Mouse (Mus musculus) forebrain, embryonic 16.5 days (tissue): ENCODE results near the gene Clrn2. TPM values are rescaled to one million over a fixed set of nuclear protein-coding genes. Genes with fewer than 3 reads are reported as not detected.

Experiments used
- ATAC-seq: fragments of 200-750 bp; cut with Nextera tagmentation; 2 replicates; pipeline ENCODE4 v1.8.0; 2017; ENCODE audit warnings: mild to moderate bottlenecking, moderate library complexity
- H3K27ac ChIP-seq: fragments of 300-500 bp; sonication (generic); 2 replicates; pipeline ENCODE4 v1.5.1; 2014; ENCODE audit warnings: low read length, control low read depth
- H3K27me3 ChIP-seq: fragments of 300-500 bp; sonication (generic); replicated peaks from 2 replicates; pipeline ENCODE4 v1.6.1; 2014; ENCODE audit warnings: low read length; ENCODE audit not compliant: control insufficient read depth, insufficient read depth
- H3K36me3 ChIP-seq: fragments of 300-500 bp; sonication (generic); 2 replicates; pipeline ENCODE4 v1.6.1; 2014; ENCODE audit not compliant: control insufficient read depth, insufficient read depth
- H3K4me1 ChIP-seq: fragments of 300-500 bp; sonication (generic); replicated peaks from 2 replicates; pipeline ENCODE4 v1.6.1; 2014; ENCODE audit warnings: low read length; ENCODE audit not compliant: control insufficient read depth, insufficient read depth
- H3K4me2 ChIP-seq: fragments of 300-500 bp; sonication (generic); 2 replicates; pipeline ENCODE4 v1.6.1; 2014; ENCODE audit warnings: mild to moderate bottlenecking, low read length, control low read depth
- H3K4me3 ChIP-seq: fragments of 300-500 bp; sonication (generic); replicated peaks from 2 replicates; pipeline ENCODE4 v1.5.1; 2014; ENCODE audit warnings: mild to moderate bottlenecking, low read length, control low read depth
- H3K9ac ChIP-seq: fragments of 300-500 bp; sonication (generic); replicated peaks from 2 replicates; pipeline ENCODE4 v1.6.1; 2014; ENCODE audit warnings: low read depth, low read length, control low read depth
- H3K9me3 ChIP-seq: fragments of 300-500 bp; sonication (generic); 2 replicates; pipeline ENCODE4 v1.6.1; 2016; ENCODE audit warnings: low read length; ENCODE audit not compliant: control insufficient read depth
- WGBS: fragments of 180-500 bp; shearing (Covaris S2); extraction: QIAGEN DNeasy Blood & Tissue Kit; methylation state at CpG from one replicate; pipeline ENCODE4 v1.1.7; 2014; 5-methylcytosine and 5-hydroxymethylcytosine counted together
- polyA plus RNA-seq: library from polyadenylated mRNA; unstranded; fragments of >200 nt; fragmentation: Nextera tagmentation; extraction: Ambion mirVana; gene quantifications from 2 replicates; pipeline ENCODE4 v1.2.1, GENCODE M21; 2015

The Clrn2 gene
- polyA plus RNA-seq, 1 experiment from 2014 or later = not detected

GRCm38 (mm10) chr5:45449206-45449605 lies 4.3 kb upstream of the Clrn2 start:
- ATAC-seq = no peak
- H3K9me3 ChIP-seq = no peaks in the 10 kb centered on the region
- WGBS = 3% methylated on average over 8 of the region's 8 CpGs

GRCm38 (mm10) chr5:45449831-45450716 lies 3.5 kb upstream of the Clrn2 start, which contains the start of gene Qdpr:
Gene Qdpr, minus strand, starts transcription at chr5:45450236.
- under 1% methylated on average over 70 of the region's 70 CpGs for WGBS
- Histone ChIP-seq H3K27me3 (no peaks in the 10 kb centered on the region), H3K4me2 (peak within 1 kb of the TSS; percentile 100), H3K36me3 (no peaks in the 10 kb centered on the region), H3K9me3 (no peaks in the 10 kb centered on the region), H3K9ac (peak within 1 kb of the TSS; percentile 73), H3K4me1 (peaks cover 15% of the 10 kb centered on the region), H3K4me3 (peak within 1 kb of the TSS; percentile 80), H3K27ac (peak within 1 kb of the TSS; percentile 56)
- ATAC-seq = peak; percentile 99

More at GRCm38 (mm10) chr5:45449206-45449605, 4.3 kb upstream of the Clrn2 start:
- peak overlapping the region; percentile 80 for H3K4me3 ChIP-seq
- H3K27me3 ChIP-seq = no peaks in the 10 kb centered on the region
- H3K4me2 ChIP-seq = peak overlapping the region; percentile 100
- H3K36me3 ChIP-seq = no peaks in the 10 kb centered on the region; the same call in 1 of the 2 replicates
- H3K9ac ChIP-seq = peak overlapping the region; percentile 73
- peaks cover 15% of the 10 kb centered on the region for H3K4me1 ChIP-seq
- no peak overlapping the region for H3K27ac ChIP-seq

DNA sequence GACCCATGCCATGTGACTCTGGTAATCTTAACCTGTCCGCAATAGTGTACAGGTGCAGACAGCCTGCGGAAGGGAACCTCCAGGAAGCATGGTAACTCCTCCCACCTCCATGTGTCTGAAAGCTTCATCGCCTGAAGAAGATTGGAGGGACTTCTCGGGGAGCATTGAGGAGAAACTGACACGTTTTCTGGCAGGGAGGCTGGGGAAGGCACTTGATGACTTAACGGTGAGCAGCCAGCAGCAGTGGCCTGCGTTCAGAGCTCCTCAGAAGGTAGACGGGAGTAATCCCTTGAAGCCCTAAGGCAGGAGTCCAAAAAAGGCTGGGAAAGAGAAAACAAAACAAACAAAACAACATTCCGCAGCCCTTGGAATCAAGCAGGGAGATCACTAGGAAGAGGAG lies 905 bp downstream of the Clrn2 start:
- no peak for ATAC-seq
- Histone ChIP-seq H3K4me3 (no peak overlapping the region), H3K27me3 (no peaks in the 10 kb centered on the region), H3K36me3 (no peaks in the 10 kb centered on the region), H3K4me1 (peaks cover 4% of the 10 kb centered on the region), H3K4me2 (no peak overlapping the region), H3K27ac (no peak overlapping the region), H3K9ac (no peak overlapping the region), H3K9me3 (no peaks in the 10 kb centered on the region)
- 39% methylated on average over 9 of the region's 9 CpGs for WGBS

- peak; percentile 53 for ATAC-seq
- Histone ChIP-seq H3K27ac (no peak overlapping the region), H3K36me3 (no peaks in the 10 kb centered on the region), H3K4me2 (no peak overlapping the region), H3K9me3 (no peaks in the 10 kb centered on the region), H3K27me3 (no peaks in the 10 kb centered on the region), H3K4me3 (no peak overlapping the region), H3K9ac (no peak overlapping the region), H3K4me1 (peaks cover 12% of the 10 kb centered on the region)
- 33% methylated on average over 7 of the region's 7 CpGs for WGBS
Observed at GRCm38 (mm10) chr5:45472880-45473450, 19.4 kb downstream of the Clrn2 start.

- Histone ChIP-seq H3K27ac (no peak overlapping the region), H3K36me3 (no peaks in the 10 kb centered on the region), H3K4me3 (no peak overlapping the region), H3K9ac (no peak overlapping the region), H3K9me3 (no peaks in the 10 kb centered on the region), H3K4me1 (peaks cover 12% of the 10 kb centered on the region), H3K4me2 (no peak overlapping the region), H3K27me3 (no peaks in the 10 kb centered on the region)
- WGBS = 51% methylated on average over 1 of the region's 1 CpGs
- peak; percentile 32; the same call in 1 of the 2 replicates for ATAC-seq
Observed at GRCm38 (mm10) chr5:45473521-45473920, 20.0 kb downstream of the Clrn2 start.

DNA sequence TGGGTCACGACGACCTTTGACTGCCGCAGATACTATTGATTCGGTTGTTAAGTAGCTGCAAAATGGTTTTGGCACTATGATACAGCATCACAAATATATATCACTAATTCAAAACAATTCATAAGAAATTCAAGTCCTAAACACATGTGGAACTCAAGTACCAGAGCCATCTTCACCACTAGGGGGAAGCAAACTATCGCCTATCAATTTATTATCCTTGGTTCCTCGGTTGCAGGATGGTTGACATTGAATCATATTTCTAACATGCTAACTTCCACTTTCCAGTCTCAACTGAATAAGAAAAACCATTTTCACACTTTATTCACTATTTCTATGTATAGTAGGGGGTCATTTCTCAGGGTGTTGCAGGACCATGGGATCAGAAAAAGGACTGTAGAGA lies 20.7 kb downstream of the Clrn2 start:
- peak; percentile 61 for ATAC-seq
- 28% methylated on average over 6 of the region's 6 CpGs for WGBS
- Histone ChIP-seq H3K27ac (no peak overlapping the region), H3K36me3 (no peaks in the 10 kb centered on the region), H3K27me3 (no peaks in the 10 kb centered on the region), H3K9ac (no peak overlapping the region), H3K4me3 (no peak overlapping the region), H3K4me1 (peaks cover 12% of the 10 kb centered on the region), H3K9me3 (no peaks in the 10 kb centered on the region), H3K4me2 (no peak overlapping the region)

GRCm38 (mm10) chr5:45474758-45475157 lies 21.2 kb downstream of the Clrn2 start:
- WGBS = 64% methylated on average over 4 of the region's 4 CpGs
- Histone ChIP-seq H3K36me3 (no peaks in the 10 kb centered on the region), H3K9me3 (no peaks in the 10 kb centered on the region), H3K4me2 (no peak overlapping the region), H3K4me1 (peaks cover 12% of the 10 kb centered on the region), H3K27me3 (no peaks in the 10 kb centered on the region), H3K4me3 (no peak overlapping the region), H3K27ac (no peak overlapping the region), H3K9ac (no peak overlapping the region)
- ATAC-seq = no peak

GRCm38 (mm10) chr5:45475771-45476170 lies 22.2 kb downstream of the Clrn2 start:
- H3K36me3 ChIP-seq = no peaks in the 10 kb centered on the region
- no peak overlapping the region for H3K4me3 ChIP-seq
- no peak overlapping the region for H3K9ac ChIP-seq
- H3K4me2 ChIP-seq = no peak overlapping the region
- H3K27me3 ChIP-seq = no peaks in the 10 kb centered on the region
- H3K9me3 ChIP-seq = no peaks in the 10 kb centered on the region
- no peak for ATAC-seq
- peaks cover 12% of the 10 kb centered on the region for H3K4me1 ChIP-seq
- H3K27ac ChIP-seq = no peak overlapping the region
- WGBS = 73% methylated on average over 5 of the region's 5 CpGs

DNA sequence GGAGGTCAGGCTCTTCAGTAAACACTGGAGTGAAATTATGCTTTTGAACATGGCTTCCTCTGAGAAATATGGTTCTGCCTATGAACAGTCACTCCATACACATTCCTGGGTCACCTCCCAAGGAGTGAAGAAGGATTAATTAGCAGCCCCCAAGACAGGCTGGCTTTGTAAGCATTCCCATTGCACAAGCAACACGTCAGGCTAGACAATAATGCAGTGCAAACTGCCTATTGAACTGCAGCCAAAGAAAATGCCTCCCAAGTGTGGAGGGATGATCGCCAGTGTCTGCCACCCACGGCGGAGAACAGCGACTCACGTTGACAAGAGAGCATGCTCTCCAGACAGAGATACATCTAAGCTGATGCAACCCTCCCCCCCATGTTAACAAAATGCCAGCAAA lies 22.7 kb downstream of the Clrn2 start:
- Histone ChIP-seq H3K4me3 (no peak overlapping the region), H3K4me1 (peaks cover 12% of the 10 kb centered on the region), H3K36me3 (no peaks in the 10 kb centered on the region), H3K27me3 (no peaks in the 10 kb centered on the region), H3K9ac (no peak overlapping the region), H3K27ac (no peak overlapping the region), H3K4me2 (0 out of 2 replicates have a peak overlapping the region, but pooled peaks have one; percentile 14), H3K9me3 (no peaks in the 10 kb centered on the region)
- ATAC-seq = peak; percentile 65
- WGBS = 10% methylated on average over 6 of the region's 6 CpGs
